Mouse (Mus musculus): ENCODE results near the gene Nop56. TPM values are rescaled to one million over a fixed set of nuclear protein-coding genes. Genes with fewer than 3 reads are reported as not detected.
A peak's percentile ranks its signal among the peaks of the same experiment; 100 is the strongest.

The Nop56 gene
- polyA plus RNA-seq (2016; fragmentation: Nextera tagmentation; extraction: Ambion mirVana) = 258 and 379 TPM in 2 replicates

DNA sequence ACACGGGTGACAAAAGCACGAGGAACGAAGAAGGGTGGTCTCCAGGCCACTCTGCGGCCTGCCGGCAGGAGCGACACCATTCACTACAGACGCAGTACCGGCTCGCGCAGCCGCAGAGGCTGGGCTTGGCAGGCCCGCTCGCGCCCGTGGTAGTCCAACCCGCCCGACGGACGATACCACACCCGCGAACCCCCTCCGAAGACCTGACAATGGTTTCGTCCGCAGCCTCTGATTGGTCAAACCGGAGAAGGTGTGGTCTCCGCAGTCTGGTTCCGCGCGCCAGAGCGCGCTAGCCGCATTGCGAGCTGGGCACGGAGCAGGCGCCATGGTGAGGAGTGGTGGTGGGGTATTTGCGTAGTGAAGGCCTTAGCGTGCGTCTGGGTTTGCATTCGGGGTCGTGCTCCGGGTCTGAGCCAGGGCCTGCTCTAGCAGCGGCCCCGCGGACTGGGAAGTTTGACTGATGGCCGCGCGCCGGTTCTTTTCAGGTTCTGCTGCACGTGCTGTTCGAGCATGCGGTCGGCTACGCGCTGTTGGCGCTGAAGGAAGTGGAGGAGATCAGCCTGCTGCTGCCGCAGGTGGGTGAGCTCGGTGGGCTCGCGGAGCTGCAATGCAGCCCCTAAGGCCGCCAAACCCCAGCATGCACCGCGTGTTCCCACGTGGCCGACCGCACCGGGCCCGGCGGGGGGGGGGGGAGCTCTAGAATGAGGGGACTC is at the start of gene Nop56:
Gene Nop56, plus strand, starts transcription at position 282 of the 713 bp plus-strand sequence.
- under 1% methylated on average over 68 of the region's 68 CpGs for WGBS
- H3K27ac ChIP-seq = peak within 1 kb of the TSS; percentile 98
- peak; percentile 99 for DNase-seq (ENCODE audit: low spot score)

DNA sequence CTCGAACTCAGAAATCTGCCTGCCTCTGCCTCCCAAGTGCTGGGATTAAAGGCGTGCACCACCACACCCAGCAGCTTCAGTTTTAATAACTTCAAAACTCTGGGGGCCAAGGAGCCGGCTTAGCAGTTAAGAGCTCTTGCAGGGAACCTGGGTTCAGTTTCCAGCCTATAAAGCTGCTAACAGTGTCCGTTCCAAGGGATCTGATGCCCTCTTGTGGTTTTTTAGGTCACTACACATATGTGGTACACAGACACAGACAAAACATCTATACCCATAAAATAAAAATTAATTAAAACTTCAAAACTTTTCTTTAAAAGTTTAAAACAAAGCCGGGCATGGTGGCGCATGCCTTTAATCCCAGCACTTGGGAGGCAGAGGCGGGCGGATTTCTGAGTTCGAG is 27.3 kb upstream of the Nop56 start:
- no peaks in the 10 kb centered on the region for H3K9me3 ChIP-seq
- no peak overlapping the region for H3K4me3 ChIP-seq
- 44% methylated on average over 9 of the region's 9 CpGs for WGBS
- H3K27ac ChIP-seq = no peak overlapping the region
- H3K4me1 ChIP-seq = no peaks in the 10 kb centered on the region
- no peaks in the 10 kb centered on the region for H3K36me3 ChIP-seq
- no peak for DNase-seq (ENCODE audit: low spot score)
- H3K27me3 ChIP-seq (ENCODE audit: insufficient read depth, poor library complexity, severe bottlenecking) = no peaks in the 10 kb centered on the region

More for the DNA sequence above, at the start of gene Nop56:
- Histone ChIP-seq H3K9me3 (no peaks in the 10 kb centered on the region), H3K36me3 (peaks cover 41% of the 10 kb centered on the region), H3K4me1 (peaks cover 25% of the 10 kb centered on the region), H3K27me3 (ENCODE audit: insufficient read depth, poor library complexity, severe bottlenecking) (no peaks in the 10 kb centered on the region), H3K4me3 (peak within 1 kb of the TSS; percentile 94)

DNA sequence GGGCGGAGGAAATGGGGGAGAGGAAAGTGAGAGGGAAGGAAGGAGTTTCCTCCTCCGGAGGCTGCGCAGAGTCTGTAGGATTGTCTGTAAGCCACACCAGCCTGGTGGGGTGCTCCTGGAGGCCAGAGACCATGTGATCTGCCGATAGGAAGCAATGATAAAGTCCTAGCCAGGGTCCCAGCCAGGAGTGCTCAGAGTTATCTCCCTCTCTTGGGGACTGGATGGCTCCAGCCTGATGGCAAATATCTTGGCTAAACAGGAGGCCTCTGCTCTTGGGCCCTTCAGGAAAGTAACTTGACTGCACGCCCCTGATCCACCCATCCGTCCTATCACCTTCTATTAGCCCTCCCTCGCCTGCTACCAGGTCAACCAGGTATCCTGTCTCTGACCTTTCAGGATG is 26.0 kb upstream of the Nop56 start:
- Histone ChIP-seq H3K4me1 (no peaks in the 10 kb centered on the region), H3K36me3 (no peaks in the 10 kb centered on the region), H3K4me3 (no peak overlapping the region), H3K27me3 (ENCODE audit: insufficient read depth, poor library complexity, severe bottlenecking) (no peaks in the 10 kb centered on the region), H3K27ac (no peak overlapping the region), H3K9me3 (no peaks in the 10 kb centered on the region)
- WGBS = 56% methylated on average over 7 of the region's 7 CpGs
- DNase-seq (ENCODE audit: low spot score) = no peak

DNA sequence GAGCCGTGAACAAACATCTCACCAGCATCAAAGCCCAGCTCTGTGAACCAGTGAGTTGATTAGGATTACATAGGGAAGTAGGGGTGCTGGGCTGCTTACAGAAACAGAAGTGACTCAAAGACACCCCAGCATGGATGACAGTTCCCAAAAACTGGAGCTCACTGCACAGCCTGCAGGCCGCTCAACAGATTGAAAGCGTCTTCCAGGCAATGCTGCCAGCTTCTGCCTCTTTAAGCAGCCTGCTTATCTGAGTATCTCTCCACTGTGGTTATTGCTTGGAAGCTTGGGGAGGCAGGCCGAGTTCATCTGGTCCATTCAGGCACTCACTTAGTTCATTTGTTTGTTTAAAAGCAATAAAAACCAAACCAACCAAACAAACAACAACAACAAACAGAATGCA is 17.5 kb upstream of the Nop56 start:
- no peaks in the 10 kb centered on the region for H3K36me3 ChIP-seq
- H3K27ac ChIP-seq = no peak overlapping the region
- whole genome bisulfite sequencing = 61% methylated on average over 4 of the region's 4 CpGs
- no peaks in the 10 kb centered on the region for H3K9me3 ChIP-seq
- H3K4me1 ChIP-seq = no peaks in the 10 kb centered on the region
- no peak overlapping the region for H3K4me3 ChIP-seq
- no peaks in the 10 kb centered on the region for H3K27me3 ChIP-seq (ENCODE audit: insufficient read depth, poor library complexity, severe bottlenecking)
- no peak for DNase-seq (ENCODE audit: low spot score)

DNA sequence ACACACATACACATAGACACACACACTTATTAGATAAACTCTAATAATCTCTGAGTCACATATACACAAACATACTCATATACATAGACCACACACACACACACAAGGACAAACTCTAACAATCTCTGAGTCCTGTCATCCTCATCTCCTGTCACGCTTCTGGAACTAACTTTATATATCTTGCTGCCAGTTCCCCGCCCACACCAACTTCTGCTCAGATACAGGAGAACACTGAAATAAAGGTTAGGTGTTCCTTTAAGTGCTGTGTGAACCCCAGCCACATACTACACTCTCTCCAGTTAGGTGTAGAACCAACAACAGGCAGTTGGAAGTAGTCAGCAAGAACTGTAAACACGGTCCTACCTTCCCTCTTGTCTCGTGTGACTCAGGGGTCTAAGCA is 13.4 kb upstream of the Nop56 start:
- WGBS = 78% methylated on average over 4 of the region's 4 CpGs
- H3K27ac ChIP-seq = no peak overlapping the region
- no peaks in the 10 kb centered on the region for H3K27me3 ChIP-seq (ENCODE audit: insufficient read depth, poor library complexity, severe bottlenecking)
- H3K9me3 ChIP-seq = no peaks in the 10 kb centered on the region
- H3K4me3 ChIP-seq = no peak overlapping the region
- H3K4me1 ChIP-seq = 0 out of 2 replicates have a peak, but pooled peaks cover 3% of the 10 kb centered on the region
- DNase-seq (ENCODE audit: low spot score) = no peak
- no peaks in the 10 kb centered on the region for H3K36me3 ChIP-seq

DNA sequence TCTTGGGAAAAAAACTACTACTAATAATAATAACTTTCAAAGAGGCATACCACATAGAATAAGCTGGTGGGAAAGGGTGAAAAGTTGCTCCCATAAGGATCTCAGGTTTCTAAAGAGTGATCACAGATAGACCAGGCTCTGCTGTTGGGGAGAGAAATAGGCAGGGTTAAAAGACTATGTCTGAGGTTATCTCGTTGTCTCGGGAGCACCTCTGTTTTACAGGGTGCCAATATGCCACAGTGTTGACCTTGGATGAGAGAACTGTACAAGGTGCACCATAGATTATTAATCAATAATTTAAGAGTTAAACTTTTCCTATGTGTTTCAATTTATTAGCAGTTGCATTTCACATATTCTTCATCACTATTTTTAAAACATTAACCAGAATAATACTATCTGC is 12.3 kb upstream of the Nop56 start:
- WGBS = 66% methylated on average over 2 of the region's 2 CpGs
- no peaks in the 10 kb centered on the region for H3K36me3 ChIP-seq
- no peak overlapping the region for H3K4me3 ChIP-seq
- H3K27ac ChIP-seq = no peak overlapping the region
- H3K4me1 ChIP-seq = 0 out of 2 replicates have a peak, but pooled peaks cover 3% of the 10 kb centered on the region
- H3K9me3 ChIP-seq = no peaks in the 10 kb centered on the region
- no peak for DNase-seq (ENCODE audit: low spot score)
- no peaks in the 10 kb centered on the region for H3K27me3 ChIP-seq (ENCODE audit: insufficient read depth, poor library complexity, severe bottlenecking)

DNA sequence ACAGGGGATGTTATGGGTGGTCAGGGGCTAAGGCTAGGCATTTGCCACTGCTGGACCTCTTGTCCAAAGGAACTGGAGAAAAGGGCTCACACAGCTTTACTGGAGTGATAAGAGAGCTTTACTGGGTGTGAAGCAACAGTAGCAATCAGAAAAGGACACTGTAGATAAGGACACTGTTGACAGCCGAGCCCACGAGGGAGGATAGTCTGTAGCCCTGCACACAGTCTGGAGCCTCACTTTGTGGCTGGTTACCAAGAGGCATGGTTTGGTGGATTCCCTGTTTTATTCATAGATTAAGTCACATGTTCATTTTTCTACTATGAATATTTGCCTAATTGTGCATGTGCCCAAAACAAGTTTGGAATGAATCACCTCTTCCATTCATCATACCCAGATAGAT is 11.8 kb upstream of the Nop56 start:
- Histone ChIP-seq H3K9me3 (no peaks in the 10 kb centered on the region), H3K36me3 (no peaks in the 10 kb centered on the region), H3K4me1 (0 out of 2 replicates have a peak, but pooled peaks cover 3% of the 10 kb centered on the region), H3K27ac (no peak overlapping the region), H3K27me3 (ENCODE audit: insufficient read depth, poor library complexity, severe bottlenecking) (no peaks in the 10 kb centered on the region), H3K4me3 (no peak overlapping the region)
- WGBS = 14% methylated on average over 2 of the region's 2 CpGs
- no peak for DNase-seq (ENCODE audit: low spot score)

DNA sequence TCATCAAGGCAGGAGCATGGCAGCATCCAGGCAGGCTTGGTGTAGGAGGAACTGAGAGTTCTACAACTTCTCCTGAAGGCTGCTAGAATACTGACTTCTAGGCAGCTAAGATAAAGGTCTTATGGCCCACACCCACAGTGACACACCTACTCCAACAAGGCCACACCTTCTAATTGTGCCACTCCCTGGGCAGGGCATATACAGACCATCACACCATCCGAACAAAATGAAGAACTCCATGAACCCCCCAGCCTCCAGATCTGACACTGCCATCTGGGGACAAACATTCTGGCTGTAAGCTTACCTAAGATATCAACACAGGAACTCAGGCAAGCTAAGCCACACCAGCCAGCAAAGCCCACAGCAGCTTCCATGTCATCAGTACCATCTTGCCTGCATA is 8.7 kb upstream of the Nop56 start:
- no peak overlapping the region for H3K27ac ChIP-seq
- H3K27me3 ChIP-seq (ENCODE audit: insufficient read depth, poor library complexity, severe bottlenecking) = no peaks in the 10 kb centered on the region
- H3K4me1 ChIP-seq = 0 out of 2 replicates have a peak, but pooled peaks cover 3% of the 10 kb centered on the region
- no peaks in the 10 kb centered on the region for H3K36me3 ChIP-seq
- DNase-seq (ENCODE audit: low spot score) = no peak
- H3K4me3 ChIP-seq = no peak overlapping the region
- H3K9me3 ChIP-seq = no peaks in the 10 kb centered on the region
- 91% methylated on average over 1 of the region's 1 CpGs for WGBS

DNA sequence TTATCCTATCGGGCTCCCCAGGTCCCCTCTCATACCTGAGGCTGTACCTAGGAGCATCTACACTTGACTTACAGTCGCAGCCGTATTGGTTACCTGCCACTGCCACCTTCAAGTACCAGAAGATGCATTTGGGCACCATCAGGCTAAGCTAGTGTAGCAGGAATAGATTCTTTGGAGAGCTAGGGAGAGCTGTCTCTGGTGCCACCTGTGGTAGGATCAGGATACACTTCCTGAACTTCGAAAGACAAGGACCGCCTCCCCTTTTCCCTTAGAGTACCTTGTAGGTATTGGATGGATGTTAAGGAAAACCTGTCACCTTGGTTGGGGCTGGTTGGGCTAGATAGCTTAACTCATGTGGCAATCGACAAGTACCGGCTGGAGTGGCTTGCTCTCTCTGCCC is 6.2 kb upstream of the Nop56 start:
- DNase-seq (ENCODE audit: low spot score) = no peak
- no peaks in the 10 kb centered on the region for H3K36me3 ChIP-seq
- H3K4me1 ChIP-seq = 0 out of 2 replicates have a peak, but pooled peaks cover under 1% of the 10 kb centered on the region
- no peaks in the 10 kb centered on the region for H3K9me3 ChIP-seq
- WGBS = 55% methylated on average over 7 of the region's 7 CpGs
- no peak overlapping the region for H3K27ac ChIP-seq
- H3K27me3 ChIP-seq (ENCODE audit: insufficient read depth, poor library complexity, severe bottlenecking) = no peaks in the 10 kb centered on the region
- no peak overlapping the region for H3K4me3 ChIP-seq

DNA sequence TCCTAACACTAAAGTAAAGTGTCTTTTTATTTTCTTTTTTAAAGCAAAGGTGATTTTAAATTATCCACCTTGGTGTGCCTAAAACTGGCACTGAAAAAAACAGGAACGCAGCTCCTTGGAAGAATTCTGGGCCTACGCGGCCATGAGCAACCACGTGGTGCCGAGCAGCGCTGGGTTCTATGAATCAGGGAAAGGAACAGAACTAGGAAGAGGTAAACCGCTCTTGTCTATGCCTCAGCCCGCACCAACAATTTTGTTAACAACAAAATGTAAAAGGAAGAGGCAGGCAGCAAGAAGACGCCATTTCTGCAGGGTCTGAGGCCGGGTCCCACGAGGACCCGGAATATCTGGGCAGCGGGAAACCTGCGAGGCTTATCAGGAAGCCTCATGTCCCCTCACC is 498 bp upstream of the Nop56 start:
- no peak for DNase-seq (ENCODE audit: low spot score)
- peak overlapping the region; percentile 94 for H3K4me3 ChIP-seq
- 3% methylated on average over 14 of the region's 14 CpGs for WGBS
- peaks cover 25% of the 10 kb centered on the region for H3K4me1 ChIP-seq
- H3K27ac ChIP-seq = peak overlapping the region; percentile 98
- H3K9me3 ChIP-seq = no peaks in the 10 kb centered on the region
- H3K36me3 ChIP-seq = peaks cover 38% of the 10 kb centered on the region
- H3K27me3 ChIP-seq (ENCODE audit: insufficient read depth, poor library complexity, severe bottlenecking) = no peaks in the 10 kb centered on the region

DNA sequence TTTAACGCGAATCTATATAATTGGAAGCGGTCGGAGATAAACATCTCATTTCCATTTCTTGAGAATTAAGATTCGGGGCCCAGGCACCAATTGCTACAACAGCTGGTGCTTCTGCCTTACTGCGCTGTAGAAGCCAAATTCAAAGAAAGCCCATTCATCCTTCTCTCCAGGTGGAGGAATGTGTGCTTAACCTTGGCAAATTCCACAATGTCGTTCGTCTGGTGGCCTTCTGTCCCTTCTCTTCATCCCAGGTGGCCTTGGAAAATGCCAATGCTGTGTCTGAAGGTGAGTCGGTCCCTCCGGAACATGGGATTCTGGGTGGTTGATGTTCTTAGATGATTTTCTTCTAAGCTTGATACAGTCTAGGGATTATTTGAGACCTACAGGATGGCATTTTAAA is 632 bp downstream of the Nop56 start:
- peak overlapping the region; percentile 94 for H3K4me3 ChIP-seq
- H3K4me1 ChIP-seq = peaks cover 25% of the 10 kb centered on the region
- no peak for DNase-seq (ENCODE audit: low spot score)
- peak overlapping the region; percentile 98 for H3K27ac ChIP-seq
- H3K36me3 ChIP-seq = peaks cover 47% of the 10 kb centered on the region
- WGBS = 2% methylated on average over 10 of the region's 10 CpGs
- no peaks in the 10 kb centered on the region for H3K27me3 ChIP-seq (ENCODE audit: insufficient read depth, poor library complexity, severe bottlenecking)
- no peaks in the 10 kb centered on the region for H3K9me3 ChIP-seq

DNA sequence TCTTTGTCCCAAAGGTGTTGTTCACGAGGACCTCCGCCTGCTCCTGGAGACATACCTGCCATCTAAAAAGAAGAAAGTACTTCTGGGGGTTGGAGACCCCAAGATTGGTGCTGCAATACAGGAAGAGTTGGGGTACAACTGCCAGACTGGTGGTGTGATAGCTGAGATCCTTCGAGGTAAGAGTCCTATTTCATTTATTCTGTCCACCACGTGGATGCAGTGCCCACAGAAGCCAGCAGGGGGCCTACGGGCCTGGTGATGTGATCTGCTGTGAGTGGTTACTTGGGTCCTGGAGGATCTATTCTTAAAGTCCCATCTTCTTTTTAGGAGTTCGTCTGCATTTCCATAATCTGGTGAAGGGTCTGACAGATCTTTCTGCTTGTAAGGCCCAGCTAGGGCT is 1.4 kb downstream of the Nop56 start:
- WGBS = 54% methylated on average over 6 of the region's 6 CpGs
- H3K36me3 ChIP-seq = peaks cover 55% of the 10 kb centered on the region
- no peak overlapping the region for H3K27ac ChIP-seq

DNA sequence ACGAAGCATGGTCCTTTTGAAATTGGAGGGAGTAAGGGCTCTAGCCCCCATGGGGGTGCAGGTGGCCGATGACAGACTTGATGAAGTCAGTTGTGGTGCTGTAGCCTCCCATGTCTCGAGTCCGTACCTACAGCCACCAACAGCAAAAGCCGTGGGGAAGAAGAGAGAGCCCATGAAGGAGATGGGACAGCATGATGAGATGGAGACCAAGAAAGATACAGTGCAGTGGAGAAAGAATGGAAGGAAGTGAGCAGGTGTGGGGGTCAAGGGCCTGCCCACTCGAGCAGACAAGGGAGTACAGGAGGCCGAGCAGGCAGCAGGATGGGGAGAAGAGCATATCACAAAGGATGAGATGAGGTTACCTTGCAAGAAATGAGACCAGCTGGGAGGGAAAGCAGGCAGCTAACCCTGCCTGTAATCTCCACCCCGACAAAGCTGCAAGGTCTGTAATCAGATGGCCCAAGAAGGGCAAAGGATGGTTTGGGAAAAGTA is 5.4 kb downstream of the Nop56 start:
- Histone ChIP-seq H3K4me1 (peaks cover 30% of the 10 kb centered on the region), H3K4me3 (no peak overlapping the region), H3K27ac (no peak overlapping the region), H3K27me3 (ENCODE audit: insufficient read depth, poor library complexity, severe bottlenecking) (no peaks in the 10 kb centered on the region), H3K36me3 (peaks cover 70% of the 10 kb centered on the region), H3K9me3 (no peaks in the 10 kb centered on the region)
- 41% methylated on average over 8 of the region's 8 CpGs for WGBS
- DNase-seq (ENCODE audit: low spot score) = no peak

More for the DNA sequence above, 1.4 kb downstream of the Nop56 start:
- Histone ChIP-seq H3K27me3 (ENCODE audit: insufficient read depth, poor library complexity, severe bottlenecking) (no peaks in the 10 kb centered on the region), H3K9me3 (no peaks in the 10 kb centered on the region), H3K4me1 (peaks cover 28% of the 10 kb centered on the region), H3K4me3 (peak overlapping the region; percentile 94)
- no peak for DNase-seq (ENCODE audit: low spot score)
